Mouse (Mus musculus) C2C12 (cell line): ENCODE results near the gene Mosmo. TPM values are rescaled to one million over a fixed set of nuclear protein-coding genes. Genes with fewer than 3 reads are reported as not detected.

Experiments used
- H3K27me3 ChIP-seq: one replicate; pipeline ENCODE4 v1.6.1; 2011; ENCODE audit not compliant: control insufficient read depth, insufficient read depth, insufficient read length
- H3K36me3 ChIP-seq: one replicate; pipeline ENCODE4 v1.6.1; 2011; ENCODE audit not compliant: control insufficient read depth, insufficient read depth
- H3K4me3 ChIP-seq: one replicate; pipeline ENCODE4 v1.5.1; 2011; ENCODE audit warnings: mild to moderate bottlenecking, control low read depth; ENCODE audit not compliant: poor library complexity, insufficient read depth, severe bottlenecking
- H3K79me2 ChIP-seq: one replicate; pipeline ENCODE4 v1.6.1; 2011; ENCODE audit not compliant: control insufficient read depth, insufficient read depth
- H3K79me3 ChIP-seq: one replicate; pipeline ENCODE4 v1.6.1; 2011; ENCODE audit warnings: low read depth, control low read depth
- H3ac ChIP-seq: one replicate; pipeline ENCODE3; 2011; ENCODE audit warnings: low read depth; ENCODE audit not compliant: control insufficient read depth, insufficient read length
- CEBPB ChIP-seq: IDR thresholded peaks from one replicate; pipeline ENCODE4 v1.6.1; 2011; ENCODE audit warnings: low read depth, mild to moderate bottlenecking, control low read depth, moderate library complexity
- CTCF ChIP-seq: IDR thresholded peaks from one replicate; pipeline ENCODE4 v1.5.1; 2011; ENCODE audit not compliant: control insufficient read depth, insufficient read depth, insufficient read length
- FOSL1 ChIP-seq: IDR thresholded peaks from one replicate; pipeline ENCODE4 v1.8.0; 2011; ENCODE audit warnings: mild to moderate bottlenecking, low read length; ENCODE audit not compliant: poor library complexity, insufficient read depth, severe bottlenecking
- MAX ChIP-seq: IDR thresholded peaks from one replicate; pipeline ENCODE4 v1.6.1; 2011; ENCODE audit warnings: mild to moderate bottlenecking, control low read depth
- MYOD1 ChIP-seq: IDR thresholded peaks from one replicate; pipeline ENCODE4 v1.6.1; 2011; ENCODE audit warnings: low read depth; ENCODE audit not compliant: control insufficient read depth, insufficient read length
- MYOG ChIP-seq: IDR thresholded peaks from one replicate; pipeline ENCODE4 v1.6.1; 2011; ENCODE audit not compliant: control insufficient read depth, insufficient read length; ENCODE audit errors: extremely low read depth
- USF1 ChIP-seq: IDR thresholded peaks from one replicate; pipeline ENCODE4 v1.6.1; 2011; ENCODE audit warnings: low read depth, mild to moderate bottlenecking, control low read depth, moderate library complexity
- polyA plus RNA-seq: library from polyadenylated mRNA; unstranded; fragments of >200 nt; fragmentation: generic; extraction: Trizol; gene quantifications from one replicate; pipeline ENCODE4 v1.2.1, GENCODE M21; 2012; ENCODE audit warnings: missing spikeins

Gene Mosmo
- polyA plus RNA-seq, 1 experiment = 21.3 TPM

- Histone ChIP-seq H3K79me2 (peaks cover 73% of the 10 kb centered on the region), H3ac (no peak overlapping the region), H3K4me3 (no peak overlapping the region), H3K79me3 (peaks cover 57% of the 10 kb centered on the region), H3K36me3 (no peaks in the 10 kb centered on the region), H3K27me3 (no peaks in the 10 kb centered on the region)
- TF ChIP-seq USF1 (no peak), CTCF (no peak), MAX (no peak), MYOD1 (no peak), MYOG (no peak), CEBPB (no peak), FOSL1 (no peak)
Observed at GRCm38 (mm10) chr7:120679023-120679422, 1.6 kb downstream of the Mosmo start.

DNA sequence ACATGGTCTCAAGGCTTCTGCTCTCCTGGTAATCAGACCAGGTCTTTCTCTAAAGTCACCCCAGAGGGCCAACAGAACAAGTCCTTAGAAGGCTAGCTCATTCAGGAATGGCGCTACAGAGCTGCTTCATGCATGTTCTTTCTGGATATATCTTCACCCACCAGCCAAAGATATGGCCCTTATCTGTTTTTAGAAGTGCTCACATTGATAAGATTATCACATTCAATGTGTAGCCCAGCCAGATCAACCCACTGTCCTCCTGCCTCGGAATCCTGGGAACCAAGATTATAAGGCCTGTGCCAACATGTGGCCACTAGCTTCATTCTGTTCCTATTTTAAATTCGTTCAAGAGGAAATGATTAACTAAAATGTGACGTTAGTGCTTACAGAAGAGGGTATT, 4.6 kb downstream of the Mosmo start:
- peaks cover 78% of the 10 kb centered on the region for H3K79me3 ChIP-seq
- no peak overlapping the region for H3K4me3 ChIP-seq
- H3ac ChIP-seq = no peak overlapping the region
- TF ChIP-seq MYOG (no peak), CEBPB (no peak), FOSL1 (no peak), MYOD1 (no peak), USF1 (no peak), CTCF (no peak), MAX (no peak)
- no peaks in the 10 kb centered on the region for H3K36me3 ChIP-seq
- peaks cover 96% of the 10 kb centered on the region for H3K79me2 ChIP-seq
- no peaks in the 10 kb centered on the region for H3K27me3 ChIP-seq

GRCm38 (mm10) chr7:120684731-120685161, 7.3 kb downstream of the Mosmo start:
- H3K4me3 ChIP-seq = no peak overlapping the region
- peaks cover 100% of the 10 kb centered on the region for H3K79me2 ChIP-seq
- TF ChIP-seq MYOG = no peak
- no peak overlapping the region for H3ac ChIP-seq
- no peaks in the 10 kb centered on the region for H3K27me3 ChIP-seq
- H3K79me3 ChIP-seq = peaks cover 71% of the 10 kb centered on the region
- H3K36me3 ChIP-seq = no peaks in the 10 kb centered on the region

DNA sequence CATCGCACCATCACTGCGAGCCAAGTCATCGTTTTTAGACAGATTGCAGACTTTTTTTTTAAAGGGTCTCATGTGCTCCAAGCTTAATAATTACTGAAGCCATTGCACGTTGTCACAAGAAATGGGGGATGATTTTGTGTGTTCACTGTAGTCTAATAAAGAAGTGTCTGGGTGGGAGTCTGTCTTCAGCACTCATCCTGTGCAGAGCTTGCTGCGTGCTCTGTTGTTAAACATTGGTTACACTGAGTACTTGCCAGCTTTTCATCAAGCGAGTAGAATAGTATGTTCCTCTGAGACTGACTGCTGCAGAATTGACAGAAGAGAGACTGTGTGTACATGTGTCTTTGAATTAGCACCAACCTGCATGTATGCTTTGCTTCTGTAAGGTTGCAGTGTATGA, 7.8 kb downstream of the Mosmo start:
- Histone ChIP-seq H3K36me3 (no peaks in the 10 kb centered on the region), H3K27me3 (no peaks in the 10 kb centered on the region), H3K79me3 (peaks cover 70% of the 10 kb centered on the region), H3ac (no peak overlapping the region), H3K79me2 (peaks cover 100% of the 10 kb centered on the region), H3K4me3 (no peak overlapping the region)
- no peak for TF ChIP-seq MAX
- no peak for TF ChIP-seq MYOG
- no peak for TF ChIP-seq CEBPB
- no peak for TF ChIP-seq CTCF
- no peak for TF ChIP-seq MYOD1

GRCm38 (mm10) chr7:120690634-120691033, 13.2 kb downstream of the Mosmo start:
- no peak overlapping the region for H3ac ChIP-seq
- H3K27me3 ChIP-seq = no peaks in the 10 kb centered on the region
- TF ChIP-seq USF1 (no peak), MYOG (no peak), MAX (no peak), CEBPB (no peak), MYOD1 (no peak), CTCF (no peak), FOSL1 (no peak)
- H3K36me3 ChIP-seq = peaks cover 8% of the 10 kb centered on the region
- H3K79me2 ChIP-seq = peaks cover 85% of the 10 kb centered on the region
- H3K4me3 ChIP-seq = no peak overlapping the region
- H3K79me3 ChIP-seq = peaks cover 36% of the 10 kb centered on the region

- no peaks in the 10 kb centered on the region for H3K27me3 ChIP-seq
- no peak overlapping the region for H3K4me3 ChIP-seq
- H3ac ChIP-seq = no peak overlapping the region
- H3K79me2 ChIP-seq = peaks cover 80% of the 10 kb centered on the region
- H3K79me3 ChIP-seq = peaks cover 34% of the 10 kb centered on the region
- no peak for TF ChIP-seq CTCF
- H3K36me3 ChIP-seq = peaks cover 12% of the 10 kb centered on the region
Observed at GRCm38 (mm10) chr7:120693831-120694375, 16.5 kb downstream of the Mosmo start.
